ENCODE assay signal across 8 mouse cellular contexts in genomic region chr16:8821429-8821828, GRCm38 (mm10). TPM values are rescaled to one million over a fixed set of nuclear protein-coding genes. Genes with fewer than 3 reads are reported as not detected.
A peak's percentile ranks its signal among the peaks of the same experiment; 100 is the strongest.
DNase-seq lines count a peak whose midpoint lies in the region; ATAC-seq and TF ChIP-seq lines count a peak whose summit lies in the region.

No protein-coding gene starts in this region.

- H3K9me3 ChIP-seq in heart, embryonic 11.5 days (replicated peaks; ENCODE audit: control insufficient read depth, low read length) = no peaks in the 10 kb centered on the region
- H3K9me3 ChIP-seq in midbrain, embryonic 15.5 days = no peaks in the 10 kb centered on the region
- H3K9me3 ChIP-seq in forebrain, embryonic 10.5 days = no peaks in the 10 kb centered on the region

- no peak for ATAC-seq in heart, embryonic 11.5 days (replicated peaks; ENCODE audit: insufficient number of reproducible peaks, low FRiP score, low TSS enrichment)
- no peak for ATAC-seq in midbrain, embryonic 15.5 days (replicated peaks)
- ATAC-seq in erythroid progenitor cell, adult 5-6 weeks (replicated peaks; ENCODE audit: low FRiP score, poor library complexity, severe bottlenecking) = no peak

- TF ChIP-seq CTCF in cerebellum, adult 2 months (IDR thresholded peaks at IDR 0.05; ENCODE audit: borderline replicate concordance, insufficient read depth, low read depth, low read length) = no peak

- no peak overlapping the region for H3K4me3 ChIP-seq in heart, embryonic 11.5 days (ENCODE audit: low read depth, low read length)
- H3K4me3 ChIP-seq in cerebellum, adult 2 months (replicated peaks; ENCODE audit: insufficient read depth, low read depth, low read length) = no peak overlapping the region
- H3K4me3 ChIP-seq in midbrain, embryonic 15.5 days = no peak overlapping the region
- no peak overlapping the region for H3K4me3 ChIP-seq in forebrain, embryonic 10.5 days

- H3K4me1 ChIP-seq in heart, embryonic 11.5 days (ENCODE audit: control insufficient read depth, insufficient read depth, low read length) = no peaks in the 10 kb centered on the region
- H3K4me1 ChIP-seq in cerebellum, adult 2 months (ENCODE audit: control insufficient read depth, insufficient read depth, low read length) = no peaks in the 10 kb centered on the region; the same call in 1 of the 2 replicates
- no peaks in the 10 kb centered on the region for H3K4me1 ChIP-seq in midbrain, embryonic 15.5 days
- H3K4me1 ChIP-seq in forebrain, embryonic 10.5 days = no peaks in the 10 kb centered on the region

- no peak overlapping the region for H3K27ac ChIP-seq in heart, embryonic 11.5 days (ENCODE audit: low read depth, low read length)
- no peak overlapping the region for H3K27ac ChIP-seq in cerebellum, adult 2 months (ENCODE audit: insufficient read depth, low read length)
- H3K27ac ChIP-seq in midbrain, embryonic 15.5 days = no peak overlapping the region
- no peak overlapping the region for H3K27ac ChIP-seq in forebrain, embryonic 10.5 days

- no peaks in the 10 kb centered on the region for H3K27me3 ChIP-seq in heart, embryonic 11.5 days (ENCODE audit: control insufficient read depth, insufficient read depth, low read length)
- H3K27me3 ChIP-seq in cerebellum, adult 2 months (ENCODE audit: control insufficient read depth, insufficient read depth, low read length) = no peaks in the 10 kb centered on the region
- no peaks in the 10 kb centered on the region for H3K27me3 ChIP-seq in midbrain, embryonic 15.5 days (replicated peaks)
- no peaks in the 10 kb centered on the region for H3K27me3 ChIP-seq in forebrain, embryonic 10.5 days (ENCODE audit: poor library complexity, severe bottlenecking)

- 77% methylated on average over 1 of the region's 1 CpGs for WGBS in heart, embryonic 11.5 days (ENCODE audit: insufficient replicate concordance)
- WGBS in cerebellum, adult 2 months = 4% methylated on average over 1 of the region's 1 CpGs
- WGBS in midbrain, embryonic 15.5 days = 94% methylated on average over 1 of the region's 1 CpGs
- WGBS in forebrain, embryonic 10.5 days = 85% methylated on average over 1 of the region's 1 CpGs

- no peak for TF ChIP-seq POLR2A in cerebellum, adult 2 months (IDR thresholded peaks at IDR 0.05; ENCODE audit: borderline replicate concordance, insufficient read depth, low read length)

- H3K4me2 ChIP-seq in heart, embryonic 11.5 days = no peak overlapping the region
- H3K4me2 ChIP-seq in midbrain, embryonic 15.5 days = no peak overlapping the region

- DNase-seq in heart, adult 18-20 months = peak; percentile 61 to 76
- DNase-seq in cerebellum, adult 2 months = peak; percentile 41 to 77
- DNase-seq in kidney, adult 8-10 months = peak; percentile 56 to 60
- peak; percentile 20 for DNase-seq in right cerebral cortex, postnatal 14 days
- DNase-seq in forebrain, embryonic 10.5 days (ENCODE audit: extremely low spot score, low spot score) = no peak

- H3K36me3 ChIP-seq in heart, embryonic 11.5 days (ENCODE audit: control insufficient read depth, insufficient read depth, low read length) = no peaks in the 10 kb centered on the region
- no peaks in the 10 kb centered on the region for H3K36me3 ChIP-seq in midbrain, embryonic 15.5 days (replicated peaks)
- H3K36me3 ChIP-seq in forebrain, embryonic 10.5 days (replicated peaks) = no peaks in the 10 kb centered on the region

- H3K9ac ChIP-seq in heart, embryonic 11.5 days (ENCODE audit: low read depth, low read length) = no peak overlapping the region
- H3K9ac ChIP-seq in midbrain, embryonic 15.5 days = no peak overlapping the region

RNA-seq across cellular contexts. Expression of gene 1810013L24Rik, which starts 8.5 kb away (rescaled TPM):
- total RNA-seq in heart, adult 18-20 months (2021) = 100 to 1,000 TPM; 113 to 118 TPM
- polyA plus RNA-seq in heart, embryonic 11.5 days (2014; fragmentation: Nextera tagmentation; extraction: Ambion mirVana) = 13.4 and 14.4 TPM in 2 replicates
- polyA plus RNA-seq in cerebellum, adult 2 months (2012; rRNA removed) = 51.2 and 52.6 TPM in 2 replicates
- 27.7 and 29.0 TPM in 2 replicates for polyA plus RNA-seq in midbrain, embryonic 15.5 days (2015; fragmentation: Nextera tagmentation; extraction: Ambion mirVana)
- 77.8 and 106 TPM in 2 replicates for total RNA-seq in erythroid progenitor cell, adult 5-6 weeks (2015; ENCODE audit: low replicate concordance)
- total RNA-seq in erythroid progenitor cell, adult 5-6 weeks (2017; ENCODE audit: low replicate concordance) = 120 and 143 TPM in 2 replicates
- polyA plus RNA-seq in forebrain, embryonic 10.5 days (2016; fragmentation: Nextera tagmentation; extraction: Ambion mirVana) = 17.9 and 18.4 TPM in 2 replicates

RNA-seq across cellular contexts. Expression of gene Usp7, which starts 29.3 kb away (rescaled TPM):
- 10 to 100 TPM; 41.3 to 49.2 TPM for total RNA-seq in heart, adult 18-20 months (2021)
- 20.6 and 31.9 TPM in 2 replicates for polyA plus RNA-seq in heart, embryonic 11.5 days (2014; fragmentation: Nextera tagmentation; extraction: Ambion mirVana)
- polyA plus RNA-seq in cerebellum, adult 2 months (2012; rRNA removed) = 116 and 119 TPM in 2 replicates
- 32.2 and 34.2 TPM in 2 replicates for polyA plus RNA-seq in midbrain, embryonic 15.5 days (2015; fragmentation: Nextera tagmentation; extraction: Ambion mirVana)
- total RNA-seq in erythroid progenitor cell, adult 5-6 weeks (2015; ENCODE audit: low replicate concordance) = 742 and 897 TPM in 2 replicates
- total RNA-seq in erythroid progenitor cell, adult 5-6 weeks (2017; ENCODE audit: low replicate concordance) = 1,089 and 1,449 TPM in 2 replicates
- polyA plus RNA-seq in forebrain, embryonic 10.5 days (2016; fragmentation: Nextera tagmentation; extraction: Ambion mirVana) = 32.7 and 33.4 TPM in 2 replicates
